Mouse (Mus musculus) thymus, adult 2 months (tissue): ENCODE results near the gene Arl4a.

Source experiments
- CTCF ChIP-seq: fragments of 200-500 bp; IDR thresholded peaks from 2 replicates; pipeline ENCODE4 v1.5.1; 2012; ENCODE audit warnings: mild to moderate bottlenecking, control low read depth, low read length, moderate library complexity, borderline replicate concordance; ENCODE audit not compliant: control insufficient read depth, poor library complexity, insufficient read depth; ENCODE audit errors: extremely low read depth
- POLR2A ChIP-seq: fragments of 200-500 bp; IDR thresholded peaks from 2 replicates; pipeline ENCODE4 v1.6.1; 2012; ENCODE audit warnings: mild to moderate bottlenecking, low read length, control low read depth, moderate library complexity; ENCODE audit not compliant: control insufficient read depth, poor library complexity, insufficient read depth; ENCODE audit errors: extremely low read depth

DNA sequence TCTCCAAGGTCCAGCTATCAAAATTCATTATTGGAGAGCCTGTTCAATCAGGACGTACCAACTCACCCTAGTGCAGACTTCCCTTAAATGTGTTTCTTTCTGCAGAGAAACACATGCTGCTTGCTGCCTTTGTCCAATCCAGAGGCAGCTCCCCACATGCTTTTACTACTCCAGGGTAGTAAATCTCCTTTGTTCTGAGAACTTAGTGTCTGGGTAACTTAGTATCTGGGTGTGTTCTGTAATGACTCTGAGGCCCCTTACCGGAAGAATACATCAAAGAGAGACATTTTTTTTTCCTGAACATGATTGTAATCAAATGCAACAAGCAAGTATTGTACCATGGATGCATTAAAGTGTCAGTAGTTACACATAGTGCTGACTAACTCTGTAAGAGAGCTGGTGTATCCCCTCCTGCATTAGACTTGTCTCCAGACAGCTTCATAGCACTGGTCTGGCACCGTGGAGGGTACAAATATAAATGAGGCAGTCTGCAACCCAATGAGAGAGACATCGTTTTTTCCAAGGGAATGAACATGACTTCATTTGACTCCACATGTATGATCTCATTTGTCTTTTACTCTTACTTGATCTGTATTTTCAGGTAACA lies 62.7 kb downstream of the Arl4a start:
- no peak for TF ChIP-seq CTCF
- no peak for TF ChIP-seq POLR2A
